Mouse (Mus musculus) embryonic fibroblast, embryonic 13.5 days (primary cell): Measurements from ENCODE around the gene Ncoa3.

Source experiments
- CTCF ChIP-seq: IDR thresholded peaks from 2 replicates; pipeline ENCODE4 v1.5.1; 2011; ENCODE audit warnings: mild to moderate bottlenecking, control low read depth, low read length, moderate library complexity, borderline replicate concordance; ENCODE audit not compliant: insufficient read depth
- POLR2A ChIP-seq: IDR thresholded peaks from 2 replicates; pipeline ENCODE4 v1.6.1; 2011; ENCODE audit warnings: low read depth, mild to moderate bottlenecking, control low read depth, low read length, moderate library complexity

DNA sequence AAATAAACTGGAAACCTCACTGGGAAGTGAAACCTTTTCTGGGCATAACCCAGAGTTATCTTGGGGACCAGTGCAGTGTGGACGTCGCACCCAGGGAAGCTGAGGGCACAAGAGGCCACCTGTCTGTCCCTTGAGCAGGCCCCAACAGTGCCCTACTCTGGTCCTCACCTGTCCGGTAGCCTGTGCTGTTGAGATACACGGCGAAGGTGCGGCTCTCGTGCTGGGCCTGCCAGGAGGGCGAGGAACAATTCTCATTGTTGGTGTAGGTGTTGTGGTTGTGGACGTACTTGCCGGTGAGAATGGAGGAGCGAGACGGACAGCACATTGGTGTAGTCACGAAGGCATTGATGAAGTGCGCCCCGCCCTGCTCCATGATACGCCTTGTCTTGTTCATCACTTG lies 124.3 kb downstream of the Ncoa3 start:
- TF ChIP-seq POLR2A (no peak), CTCF (no peak)
